Mouse (Mus musculus): Measurements from ENCODE around the gene Tnfsfm13.

Tnfsfm13 gene

GRCm38 (mm10) chr11:69695361-69696181 is at the start of gene Tnfsfm13, which contains the start of gene Tnfsf12:
TSS of gene Tnfsfm13 (minus strand) at chr11:69696098.
TSS of gene Tnfsf12 (minus strand) at chr11:69695849.
- DNase-seq (ENCODE audit: low read depth, low spot score): peak; percentile 49

DNA sequence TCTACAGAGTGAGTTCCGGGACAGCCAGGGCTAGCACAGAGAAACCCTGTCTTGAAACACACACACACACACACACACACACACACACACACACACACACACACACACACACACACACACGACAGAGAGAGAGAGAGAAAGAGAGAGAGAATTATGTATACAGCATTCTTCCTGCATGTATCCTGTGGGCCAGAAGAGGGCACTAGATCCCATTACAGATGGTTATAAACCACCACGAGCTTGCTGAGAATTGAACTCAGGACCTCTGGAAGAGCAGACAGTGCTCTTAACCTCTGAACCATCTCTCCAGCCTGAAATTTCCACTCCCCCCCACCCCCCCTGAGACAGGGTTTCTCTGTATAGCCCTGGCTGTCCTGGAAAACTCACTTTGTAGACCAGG is 35.5 kb upstream of the Tnfsfm13 start:
- DNase-seq (ENCODE audit: low read depth, low spot score): peak; percentile 65

DNA sequence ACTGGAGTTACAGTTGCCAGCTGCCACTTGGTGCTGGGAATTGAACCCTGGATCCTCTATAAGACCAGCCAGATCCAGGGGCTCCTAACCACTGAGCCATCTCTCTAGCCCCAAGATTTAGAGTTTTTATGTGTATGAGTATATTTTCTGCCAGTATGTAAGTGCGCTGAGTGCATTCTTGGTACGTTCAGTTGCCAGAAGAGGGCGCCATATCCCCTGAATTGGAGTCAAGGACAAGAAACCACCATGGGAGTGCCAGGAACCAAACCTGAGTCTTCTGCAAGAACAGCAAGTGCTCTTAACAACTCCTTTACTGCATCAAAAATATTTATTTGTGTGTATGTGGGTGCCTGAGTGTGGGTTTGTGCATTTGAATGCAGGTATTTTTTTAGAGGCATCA is 33.2 kb upstream of the Tnfsfm13 start:
- DNase-seq (ENCODE audit: low read depth, low spot score): peak; percentile 93

DNA sequence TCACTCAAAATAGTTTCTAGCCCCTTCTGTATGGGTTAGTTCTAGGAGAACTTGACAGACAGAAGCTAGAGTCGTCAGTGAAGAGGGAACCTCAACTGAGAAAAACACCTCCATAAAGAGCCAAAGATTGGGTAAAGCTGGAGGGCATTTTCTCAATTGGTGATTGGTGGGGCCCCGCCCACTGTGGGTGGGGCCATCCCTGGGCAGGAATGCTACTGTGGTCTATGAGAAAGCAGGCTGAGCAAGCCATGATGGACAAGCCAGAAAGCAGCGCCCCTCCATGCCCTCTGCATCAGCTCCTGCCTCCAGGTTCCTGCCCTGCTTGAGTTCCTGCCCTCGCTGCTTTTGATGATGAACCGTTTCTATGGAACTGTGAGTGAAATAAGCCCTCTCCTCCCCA is 30.1 kb upstream of the Tnfsfm13 start:
- DNase-seq (ENCODE audit: low read depth, low spot score): peak; percentile 68

DNA sequence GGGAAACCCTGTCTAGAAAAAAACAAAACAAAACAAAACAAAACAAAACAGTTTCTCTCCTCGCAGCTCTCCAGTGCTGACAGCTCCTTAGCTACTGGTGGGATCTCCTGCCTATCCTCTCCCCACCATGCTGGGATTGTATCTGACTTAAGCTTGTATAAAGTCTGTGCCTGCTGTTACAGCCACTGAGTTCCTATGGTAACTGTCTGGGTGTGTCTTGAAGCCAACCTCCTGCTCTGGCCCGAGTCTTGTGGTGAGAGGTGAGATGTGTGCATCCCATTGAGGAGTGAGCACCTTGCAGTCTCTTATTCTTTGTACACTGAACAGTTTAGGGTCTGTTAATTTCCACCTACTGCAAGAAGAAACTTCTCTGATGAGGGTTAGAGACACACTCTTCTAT is 27.2 kb upstream of the Tnfsfm13 start:
- peak; percentile 89 for DNase-seq (ENCODE audit: low read depth, low spot score)

- DNase-seq (ENCODE audit: low read depth, low spot score): no peak
Measured at GRCm38 (mm10) chr11:69720852-69721251, 25.0 kb upstream of the Tnfsfm13 start.

DNA sequence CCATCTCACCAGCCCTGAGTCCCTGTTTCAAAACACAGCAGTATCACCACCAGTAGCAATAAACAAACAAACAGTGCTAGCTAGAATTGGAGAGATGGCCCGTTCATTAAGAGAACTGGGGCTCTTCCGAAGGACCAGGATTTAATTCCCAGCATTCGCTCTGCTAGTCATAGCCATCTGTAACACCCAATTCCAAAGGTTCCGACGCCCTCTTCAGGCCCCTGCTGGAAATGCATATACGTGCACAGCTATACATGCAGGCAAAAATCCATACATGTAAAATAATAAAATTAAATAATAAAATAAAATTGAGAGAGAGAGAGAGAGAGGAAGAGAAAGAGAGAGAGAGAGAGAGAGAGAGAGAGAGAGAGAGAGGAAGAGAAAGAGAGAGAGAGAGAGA is 23.5 kb upstream of the Tnfsfm13 start:
- DNase-seq (ENCODE audit: low read depth, low spot score): peak; percentile 86

DNA sequence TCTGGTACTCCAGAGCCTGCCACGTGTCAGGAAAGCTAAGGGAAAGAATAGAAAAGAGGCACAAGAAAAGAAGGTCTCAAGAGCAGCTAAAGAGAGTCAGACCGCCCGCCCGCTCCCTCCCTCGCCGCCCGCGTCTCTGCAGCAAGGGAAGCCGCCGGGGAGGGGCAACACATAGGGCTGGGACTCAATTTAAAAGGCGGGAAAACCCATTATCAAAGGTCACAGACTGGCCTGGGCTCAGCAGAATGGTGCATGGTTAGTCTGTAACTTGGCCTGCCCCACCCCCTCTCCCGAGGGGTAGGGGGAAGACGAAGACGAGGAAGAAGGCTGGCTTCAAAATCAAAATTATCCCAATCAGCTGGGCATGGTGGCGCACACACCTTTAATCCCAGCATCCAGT is 22.8 kb upstream of the Tnfsfm13 start:
- DNase-seq (ENCODE audit: low read depth, low spot score): peak; percentile 76

DNA sequence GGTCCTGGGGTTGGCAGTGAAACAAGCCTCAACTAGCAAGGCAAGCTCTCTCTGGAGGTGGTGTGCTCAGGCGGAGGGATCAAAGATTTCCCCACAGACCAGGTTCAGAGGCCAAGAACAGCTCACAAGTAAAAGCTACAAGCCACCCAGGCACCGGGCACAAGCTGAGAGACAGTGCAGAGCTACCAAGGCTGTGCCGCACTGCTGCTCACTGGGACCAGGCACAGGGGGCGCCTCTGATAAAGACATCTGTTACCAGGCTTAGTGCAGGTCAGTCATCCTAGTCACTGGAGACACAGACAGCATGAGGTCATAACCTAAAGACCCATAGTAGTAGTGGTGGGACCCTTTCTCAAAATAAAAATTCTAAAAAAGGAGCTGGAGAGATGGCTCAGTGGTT is 21.1 kb upstream of the Tnfsfm13 start:
- DNase-seq (ENCODE audit: low read depth, low spot score): peak; percentile 37

DNA sequence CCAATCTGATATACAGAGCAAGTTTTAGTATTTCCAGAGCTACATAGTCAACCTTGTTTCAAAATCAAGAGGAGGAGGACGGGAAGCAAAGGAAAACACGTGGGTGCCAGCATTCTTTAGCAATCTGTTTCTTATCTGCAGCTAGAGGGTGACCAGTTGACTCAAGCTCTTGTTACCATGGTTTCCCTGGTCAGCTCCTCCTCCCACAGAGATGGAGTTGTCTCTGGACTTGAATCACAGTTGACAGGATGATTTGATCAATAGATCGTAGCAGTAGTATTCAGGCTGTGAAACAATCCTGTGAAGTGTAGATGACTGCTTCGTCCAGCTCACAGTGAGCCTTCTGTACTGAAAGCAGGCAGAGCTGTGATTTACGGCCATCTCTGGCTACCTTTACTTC is 20.0 kb upstream of the Tnfsfm13 start:
- DNase-seq (ENCODE audit: low read depth, low spot score): peak; percentile 78

- peak; percentile 92 for DNase-seq (ENCODE audit: low read depth, low spot score)
Measured at GRCm38 (mm10) chr11:69715482-69715881, 19.6 kb upstream of the Tnfsfm13 start.

DNA sequence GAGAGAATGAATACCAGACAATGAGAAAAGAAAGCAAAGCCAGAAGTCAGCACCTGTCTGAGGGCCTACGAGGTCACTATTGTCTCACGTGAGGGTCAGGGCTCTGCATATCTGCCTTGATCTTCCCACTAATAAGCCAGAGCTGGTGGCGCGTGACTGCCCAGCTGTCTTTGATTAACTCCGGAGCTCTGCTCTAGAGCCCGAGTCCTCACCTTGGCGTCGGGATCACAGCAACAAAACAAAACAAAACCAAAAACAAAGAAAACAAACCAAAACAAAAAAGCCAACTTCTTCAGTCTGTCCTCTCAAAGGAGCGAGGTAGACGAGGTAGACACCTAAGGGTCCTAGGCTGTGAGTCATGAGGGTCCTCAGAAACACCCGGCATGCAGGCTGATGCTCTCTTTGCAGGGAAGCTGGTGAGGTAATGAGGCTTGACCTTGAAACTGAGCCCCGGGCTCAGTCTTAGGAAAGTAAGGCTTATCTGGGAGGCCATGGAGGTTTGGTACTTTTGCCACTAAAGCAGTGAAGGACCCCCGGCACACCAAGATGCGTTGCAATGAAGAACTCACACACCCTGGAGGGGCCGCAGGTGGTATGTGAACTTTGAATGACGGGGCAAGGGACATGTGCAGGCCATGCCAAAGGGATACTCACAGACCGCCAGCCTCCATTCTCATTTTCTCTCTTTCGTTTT is 18.9 kb upstream of the Tnfsfm13 start:
- DNase-seq (ENCODE audit: low read depth, low spot score): peak; percentile 76

DNA sequence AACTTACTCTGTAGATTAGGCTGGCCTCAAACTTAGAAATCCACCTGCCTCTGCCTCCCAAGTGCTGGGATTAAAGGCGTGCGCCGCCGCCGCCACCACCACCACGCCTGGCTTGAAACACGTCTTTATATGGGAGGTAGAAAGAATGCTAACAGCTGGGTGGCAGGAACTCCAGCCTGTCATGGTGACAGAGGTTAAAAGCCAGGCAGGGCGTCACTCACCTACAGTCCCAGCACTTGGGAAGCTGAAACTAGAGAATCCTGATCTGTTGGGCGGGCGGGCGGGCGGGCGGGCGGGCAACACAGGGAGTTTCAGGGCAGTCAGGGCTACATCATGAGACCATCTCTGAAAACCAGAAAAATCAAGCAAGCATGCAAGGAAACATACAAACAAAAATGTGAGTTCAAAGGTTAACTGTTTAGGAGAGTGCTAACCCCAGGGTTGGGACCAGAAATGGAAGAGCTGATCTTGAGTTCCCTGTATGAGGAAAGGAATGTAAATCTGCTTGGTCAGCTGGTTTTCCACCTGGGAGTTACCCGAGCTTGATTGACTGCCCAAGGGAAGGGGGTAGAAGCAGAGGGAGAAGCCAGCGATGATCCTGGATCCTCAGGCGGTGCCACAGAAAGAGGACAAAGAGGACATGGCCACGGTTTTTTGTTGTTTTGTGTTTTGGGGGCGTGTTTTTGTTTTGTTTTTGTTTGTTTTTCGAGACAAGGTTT is 17.2 kb upstream of the Tnfsfm13 start:
- DNase-seq (ENCODE audit: low read depth, low spot score): peak; percentile 82

GRCm38 (mm10) chr11:69711082-69711481 is 15.2 kb upstream of the Tnfsfm13 start:
- peak; percentile 49 for DNase-seq (ENCODE audit: low read depth, low spot score)

DNA sequence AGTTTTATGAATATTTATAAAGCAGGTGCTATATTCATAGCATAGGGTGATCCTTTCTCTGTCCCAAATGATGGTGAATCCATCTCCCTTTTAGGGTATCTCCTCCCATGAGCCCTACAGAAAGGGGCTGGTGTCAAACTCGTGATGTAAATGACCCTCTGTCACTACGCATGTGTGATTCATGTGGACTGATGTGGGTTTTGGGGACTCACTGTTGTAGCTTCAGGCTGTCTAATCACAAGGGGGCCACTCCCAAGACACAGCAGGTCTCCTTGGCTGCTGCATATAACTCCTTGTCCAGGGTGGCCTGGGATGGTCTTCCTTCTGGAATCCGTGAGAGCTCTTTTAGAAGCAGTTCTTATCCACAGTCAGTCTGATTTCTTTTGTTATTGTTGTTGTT is 14.6 kb upstream of the Tnfsfm13 start:
- DNase-seq (ENCODE audit: low read depth, low spot score): peak; percentile 55

DNA sequence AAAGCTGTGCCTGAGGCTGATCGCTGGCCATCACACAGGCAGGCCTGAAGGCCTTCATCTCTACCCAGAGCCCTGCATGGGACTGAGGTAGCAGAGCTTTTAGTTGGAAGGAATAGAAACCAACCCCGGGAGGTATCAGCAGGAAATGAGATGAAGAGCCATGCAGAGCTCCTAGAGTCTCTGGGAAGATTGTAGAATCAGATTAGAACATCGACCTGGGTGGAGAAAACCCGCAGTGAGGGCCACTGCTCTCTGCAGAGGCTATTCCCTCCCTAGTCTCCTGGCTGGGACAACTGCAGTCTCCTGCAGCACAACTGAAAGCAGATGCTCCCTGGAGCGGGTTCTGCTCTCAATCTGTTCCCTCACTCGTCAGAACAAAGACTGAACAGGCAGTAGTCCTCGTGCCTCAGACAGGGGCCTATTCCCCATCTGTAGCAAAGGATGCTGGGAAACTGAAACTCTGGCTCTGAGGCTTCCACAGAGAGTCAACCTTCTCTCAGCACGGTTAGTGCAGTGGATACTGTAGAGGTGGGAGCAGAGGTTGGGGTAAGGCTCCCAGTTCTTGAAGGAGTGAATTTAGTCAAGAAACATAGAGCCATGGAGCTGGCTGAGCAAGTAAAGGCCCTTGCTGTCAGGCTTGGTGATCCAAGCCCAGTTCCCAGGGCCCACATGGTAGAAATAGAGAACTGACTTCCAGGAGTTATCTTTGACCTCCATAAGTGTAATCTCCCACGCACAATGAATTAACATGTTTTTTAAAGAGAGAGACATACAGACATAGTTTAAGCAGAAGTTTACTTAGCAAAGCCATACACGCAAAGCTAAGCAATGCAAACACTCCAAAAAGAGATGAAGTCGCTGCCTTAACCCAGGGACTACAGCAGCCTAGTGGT is 13.9 kb upstream of the Tnfsfm13 start:
- peak; percentile 53 for DNase-seq (ENCODE audit: low read depth, low spot score)

- DNase-seq (ENCODE audit: low read depth, low spot score): peak; percentile 89
Measured at GRCm38 (mm10) chr11:69708614-69709265, 12.8 kb upstream of the Tnfsfm13 start.

DNA sequence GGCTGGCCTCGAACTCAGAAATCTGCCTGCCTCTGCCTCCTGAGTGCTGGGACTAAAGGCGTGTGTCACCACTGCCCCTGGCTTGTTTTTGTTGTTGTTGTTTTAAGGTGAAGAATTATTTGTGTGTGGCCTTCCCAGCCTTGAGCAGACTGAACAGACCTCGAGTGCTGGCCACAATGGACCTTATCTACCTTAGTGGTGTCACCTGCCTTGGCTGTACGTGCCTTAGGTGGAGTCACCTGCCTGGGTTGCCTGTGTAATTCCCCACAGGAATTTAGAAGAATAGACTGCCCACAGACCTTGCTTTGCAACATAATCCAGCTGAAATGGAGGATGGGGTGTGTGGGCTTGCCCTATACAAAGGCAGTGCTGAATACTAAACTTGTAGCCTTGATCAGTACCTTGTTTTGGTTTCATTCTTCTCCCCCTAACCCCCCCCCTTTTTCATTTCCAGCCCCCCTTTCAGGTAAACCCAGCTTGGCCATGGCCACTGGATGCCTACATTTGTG is 12.0 kb upstream of the Tnfsfm13 start:
- DNase-seq (ENCODE audit: low read depth, low spot score): peak; percentile 83

GRCm38 (mm10) chr11:69707480-69707847 is 11.6 kb upstream of the Tnfsfm13 start:
- no peak for DNase-seq (ENCODE audit: low read depth, low spot score)

GRCm38 (mm10) chr11:69706775-69707479 is 11.0 kb upstream of the Tnfsfm13 start:
- DNase-seq (ENCODE audit: low read depth, low spot score): peak; percentile 69
